Mouse (Mus musculus): ENCODE data around the gene Qtrt1. TPM values are rescaled to one million over a fixed set of nuclear protein-coding genes. Genes with fewer than 3 reads are reported as not detected.

The Qtrt1 gene
- polyA plus RNA-seq, 1 experiment from 2014 or later, result 60.2 TPM

Other genes starting within 250 kb of the Qtrt1 start
- 5.3 and 5.4 TPM in 2 replicates for gene Pde4a, start 246.1 kb upstream of the Qtrt1 start, polyA plus RNA-seq (2014; fragmentation: Nextera tagmentation; extraction: Ambion mirVana)
- gene Keap1, start 172.5 kb upstream of the Qtrt1 start, polyA plus RNA-seq (2014; fragmentation: Nextera tagmentation; extraction: Ambion mirVana), result 43.8 and 45.1 TPM in 2 replicates
- gene S1pr5, start 163.4 kb upstream of the Qtrt1 start, polyA plus RNA-seq (2014; fragmentation: Nextera tagmentation; extraction: Ambion mirVana), result not detected in 2 replicates
- gene Atg4d, start 146.5 kb upstream of the Qtrt1 start, polyA plus RNA-seq (2014; fragmentation: Nextera tagmentation; extraction: Ambion mirVana), result 57.0 and 61.1 TPM in 2 replicates
- 19.3 and 24.2 TPM in 2 replicates for gene Kri1, start 123.9 kb upstream of the Qtrt1 start, polyA plus RNA-seq (2014; fragmentation: Nextera tagmentation; extraction: Ambion mirVana)
- 48.0 and 48.2 TPM in 2 replicates for gene Cdkn2d, start 120.4 kb upstream of the Qtrt1 start, polyA plus RNA-seq (2014; fragmentation: Nextera tagmentation; extraction: Ambion mirVana)
- 1.2 and 1.6 TPM in 2 replicates for gene Ap1m2, start 99.5 kb upstream of the Qtrt1 start, polyA plus RNA-seq (2014; fragmentation: Nextera tagmentation; extraction: Ambion mirVana)
- 57.2 and 61.2 TPM in 2 replicates for gene Slc44a2, start 91.1 kb upstream of the Qtrt1 start, polyA plus RNA-seq (2014; fragmentation: Nextera tagmentation; extraction: Ambion mirVana)
- gene Ilf3, start 44.0 kb upstream of the Qtrt1 start, polyA plus RNA-seq (2014; fragmentation: Nextera tagmentation; extraction: Ambion mirVana), result 141 and 149 TPM in 2 replicates
- 72.7 and 79.5 TPM in 2 replicates for gene Dnm2, start 13.1 kb downstream of the Qtrt1 start, polyA plus RNA-seq (2014; fragmentation: Nextera tagmentation; extraction: Ambion mirVana)
- 68.6 and 70.2 TPM in 2 replicates for gene Tmed1, start 98.4 kb downstream of the Qtrt1 start, polyA plus RNA-seq (2014; fragmentation: Nextera tagmentation; extraction: Ambion mirVana)
- gene AB124611, start 114.3 kb downstream of the Qtrt1 start, polyA plus RNA-seq (2014; fragmentation: Nextera tagmentation; extraction: Ambion mirVana), result 3.7 and 4.3 TPM in 2 replicates
- 54.9 TPM in 2 replicates for gene Carm1, start 135.1 kb downstream of the Qtrt1 start, polyA plus RNA-seq (2014; fragmentation: Nextera tagmentation; extraction: Ambion mirVana)
- 35.2 and 41.5 TPM in 2 replicates for gene Timm29, start 180.9 kb downstream of the Qtrt1 start, polyA plus RNA-seq (2014; fragmentation: Nextera tagmentation; extraction: Ambion mirVana)
- gene Yipf2, start 181.0 kb downstream of the Qtrt1 start, polyA plus RNA-seq (2014; fragmentation: Nextera tagmentation; extraction: Ambion mirVana), result 15.5 and 16.5 TPM in 2 replicates
- 86.1 and 86.6 TPM in 2 replicates for gene Smarca4, start 204.3 kb downstream of the Qtrt1 start, polyA plus RNA-seq (2014; fragmentation: Nextera tagmentation; extraction: Ambion mirVana)

All from liver, embryonic 11.5 days (tissue).